Mouse (Mus musculus) layer of hippocampus, adult 18-20 months (tissue): ENCODE measurements around the gene Fam174b. TPM values are rescaled to one million over a fixed set of nuclear protein-coding genes. Genes with fewer than 3 reads are reported as not detected.

Source experiments
- DNase-seq, 2 experiments: peaks; one replicate each; pipeline ENCODE4 v3.0.0; 2022; ENCODE audit warnings: low spot score in 2 of 2
- microRNA-seq, 2 experiments: library from miRNA; unstranded; fragments of <30 nt; microRNA quantifications; one replicate each; pipeline ENCODE4 v1.2.0; 2021
- total RNA-seq, 2 experiments: library from RNA; stranded (reverse); gene quantifications; 2 replicates each; pipeline ENCODE4 v1.2.3; 2021

Fam174b gene
- total RNA-seq, 2 experiments from 2014 or later = 30.3 to 33.0 TPM

- DNase-seq = no peak
Observed at GRCm38 (mm10) chr7:73813887-73814286, 73.8 kb downstream of the Fam174b start.

DNA sequence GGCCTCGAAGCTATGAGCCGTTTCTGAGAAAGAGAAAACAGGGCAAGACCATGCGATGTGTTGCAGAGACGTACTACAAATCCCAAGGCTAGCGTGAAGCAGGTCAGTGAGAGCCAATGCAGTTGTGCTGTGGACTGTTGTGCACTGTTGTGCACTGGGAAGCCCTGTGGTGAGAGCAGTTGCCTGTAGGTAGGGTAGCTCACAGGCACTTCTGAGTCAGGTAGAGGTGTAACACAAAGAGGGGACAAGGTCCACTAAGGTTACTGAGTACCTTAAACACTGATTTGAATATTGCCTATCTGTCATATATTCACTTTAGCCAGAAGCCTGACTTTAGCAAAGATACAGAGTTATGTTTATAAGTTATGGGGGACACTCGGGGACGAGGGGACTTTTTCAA, 74.4 kb downstream of the Fam174b start:
- DNase-seq = no peak

DNA sequence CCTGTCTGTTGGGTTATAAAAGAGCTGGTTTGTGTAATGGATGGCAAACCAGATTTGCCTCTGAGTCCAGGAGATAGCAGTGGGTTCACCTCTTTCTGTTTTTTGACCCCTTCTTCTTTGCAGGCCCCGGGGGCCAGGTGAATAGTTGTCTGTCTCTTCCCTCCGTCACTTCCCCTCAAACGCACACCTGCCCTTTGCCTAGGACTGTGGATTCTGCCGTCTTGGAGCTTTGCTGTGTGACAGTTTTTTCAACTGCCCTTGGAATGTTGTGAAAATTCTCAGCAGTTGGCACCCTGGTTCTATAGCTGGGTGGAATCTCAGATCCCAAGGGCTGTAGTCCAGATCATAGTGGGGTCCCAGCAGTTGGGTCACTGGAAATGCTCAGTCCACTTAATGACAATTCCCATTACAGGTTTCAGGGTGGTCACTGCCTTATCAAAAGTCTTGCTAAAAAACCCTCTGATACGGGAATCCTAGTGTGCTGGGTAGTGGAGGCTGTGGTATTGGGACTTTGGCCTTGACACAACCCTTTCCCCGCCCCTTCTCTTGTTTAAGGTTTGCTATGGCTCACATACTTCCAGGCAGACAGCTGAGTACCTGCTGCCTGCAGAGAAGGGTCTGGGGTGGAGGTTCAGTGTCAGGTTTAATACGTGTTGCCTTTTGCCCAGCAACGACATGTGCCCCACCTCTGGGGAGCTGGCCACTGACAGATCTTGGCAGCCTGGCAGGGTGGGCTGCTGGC, 76.3 kb downstream of the Fam174b start:
- DNase-seq = no peak

- no peak for DNase-seq
Observed at GRCm38 (mm10) chr7:73819366-73819765, 79.3 kb downstream of the Fam174b start.

Small RNA genes within 50 kb of the gene (microRNA-seq; reads per million reads assigned to microRNA genes)
- 0 reads per million in 2 experiments for gene Mir7234

Other genes with a start within 250 kb of the Fam174b start
- 10 to 100 TPM; 50.7 to 55.7 TPM for gene Chd2, start 198.5 kb upstream of the Fam174b start, total RNA-seq